Mouse (Mus musculus) T-helper 2 cell (primary cell): ENCODE measurements around the gene Retreg2.

Experiments used
- in situ Hi-C: fragments of 300-600 bp; cut with MboI, MseI; formaldehyde crosslinking; loops from one replicate; pipeline ENCODE4 v1.15.1; 2025; ENCODE audit warnings: high pct_unique_total_duplicates

Retreg2 gene

DNA sequence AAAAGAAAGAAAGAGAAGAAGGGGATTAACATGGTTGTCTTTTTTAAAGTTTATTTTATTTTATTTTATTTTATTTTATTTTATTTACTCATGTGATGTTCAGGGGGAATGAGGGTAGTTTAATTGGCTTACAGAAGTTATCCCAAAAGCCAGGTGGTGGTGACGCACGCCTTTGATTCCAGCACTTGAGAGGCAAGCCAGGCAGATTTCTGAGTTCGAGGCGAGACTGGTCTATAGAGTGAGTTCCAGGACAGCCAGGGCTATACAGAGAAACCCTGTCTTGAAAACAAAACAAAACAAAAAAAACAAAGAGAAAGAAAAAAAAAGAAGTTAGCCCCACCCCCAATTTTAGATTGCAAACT is 17.7 kb downstream of the Retreg2 start:
- in situ Hi-C loops: loop anchor here (25.0 kb wide), 1 partner anchor 573 kb away; the partner anchor contains the start of genes Bcs1l and Zfp142

DNA sequence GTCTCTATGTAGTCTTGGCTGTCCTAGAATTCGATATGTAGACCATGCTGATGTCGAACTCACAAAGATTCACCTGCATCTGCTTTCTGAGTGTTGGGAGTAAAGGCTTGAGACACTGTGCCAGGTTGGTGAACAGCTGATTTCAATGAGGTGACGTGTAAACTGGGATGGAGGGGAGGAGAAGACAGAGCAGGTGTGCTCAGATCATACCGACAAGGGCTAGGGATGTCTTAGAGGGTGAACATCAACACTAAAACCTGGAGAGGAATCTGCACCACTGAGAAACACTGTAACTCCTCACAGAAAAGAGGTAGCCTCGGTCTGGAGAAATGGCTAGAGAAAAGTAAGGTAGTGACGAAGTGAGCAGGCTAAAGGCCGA is 25.5 kb downstream of the Retreg2 start:
- in situ Hi-C loops: loop anchor here (5.0 to 25.0 kb wide), 2 partner anchors 221 to 581 kb away; partner anchors contain the start of genes Bcs1l and Zfp142

DNA sequence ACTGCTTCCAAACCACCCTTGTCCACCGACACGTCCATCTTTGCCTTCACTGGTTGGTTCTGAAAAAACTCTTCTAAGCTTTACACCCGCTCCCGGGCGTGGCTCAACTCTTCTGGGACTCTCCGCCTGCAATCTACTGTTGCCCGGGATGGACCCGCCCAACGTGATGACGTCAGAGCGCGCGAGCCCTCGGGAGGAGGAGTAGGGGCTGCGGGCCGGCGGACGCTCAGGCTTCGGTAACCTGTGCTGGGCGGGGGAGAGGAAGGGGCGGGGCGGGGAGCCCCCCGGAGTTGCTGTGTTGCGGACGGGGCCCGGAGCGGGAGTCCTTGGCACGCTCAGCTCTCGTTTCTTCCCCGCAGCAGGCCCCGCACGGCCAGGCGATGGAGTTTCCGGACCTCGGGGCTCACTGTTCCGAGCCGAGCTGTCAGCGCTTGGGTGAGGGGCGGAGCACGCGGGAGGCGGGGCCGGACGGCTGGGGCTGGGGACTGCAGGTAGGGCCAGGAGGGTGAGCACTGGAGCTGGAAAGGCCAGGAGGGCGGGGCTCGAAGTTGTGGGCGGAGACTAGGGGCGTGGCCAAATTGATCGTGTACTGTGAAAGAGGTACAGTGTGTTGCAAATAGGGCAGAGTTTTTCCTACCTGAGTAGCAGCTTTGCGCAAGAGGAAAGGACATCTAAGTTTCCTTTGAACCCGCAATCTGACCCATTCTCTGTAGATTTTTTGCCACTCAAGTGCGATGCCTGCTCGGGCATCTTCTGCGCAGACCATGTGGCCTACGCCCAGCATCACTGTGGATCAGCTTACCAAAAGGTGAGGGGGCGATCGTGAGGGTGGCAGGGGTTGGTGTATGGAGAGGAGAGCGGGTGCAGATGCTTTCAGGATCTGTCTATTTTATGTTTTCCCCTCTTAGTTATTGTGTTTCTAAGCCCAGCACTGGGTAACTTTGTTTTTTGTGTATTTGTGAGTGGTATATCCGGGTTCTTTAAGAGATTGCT is 26.2 kb downstream of the Retreg2 start, which contains the start of gene Zfand2b:
Gene Zfand2b, plus strand, starts transcription at position 175 of the 993 bp plus-strand sequence.
- in situ Hi-C loops: loop anchor here (5.0 to 25.0 kb wide), 2 partner anchors 221 to 581 kb away; partner anchors contain the start of genes Bcs1l and Zfp142

DNA sequence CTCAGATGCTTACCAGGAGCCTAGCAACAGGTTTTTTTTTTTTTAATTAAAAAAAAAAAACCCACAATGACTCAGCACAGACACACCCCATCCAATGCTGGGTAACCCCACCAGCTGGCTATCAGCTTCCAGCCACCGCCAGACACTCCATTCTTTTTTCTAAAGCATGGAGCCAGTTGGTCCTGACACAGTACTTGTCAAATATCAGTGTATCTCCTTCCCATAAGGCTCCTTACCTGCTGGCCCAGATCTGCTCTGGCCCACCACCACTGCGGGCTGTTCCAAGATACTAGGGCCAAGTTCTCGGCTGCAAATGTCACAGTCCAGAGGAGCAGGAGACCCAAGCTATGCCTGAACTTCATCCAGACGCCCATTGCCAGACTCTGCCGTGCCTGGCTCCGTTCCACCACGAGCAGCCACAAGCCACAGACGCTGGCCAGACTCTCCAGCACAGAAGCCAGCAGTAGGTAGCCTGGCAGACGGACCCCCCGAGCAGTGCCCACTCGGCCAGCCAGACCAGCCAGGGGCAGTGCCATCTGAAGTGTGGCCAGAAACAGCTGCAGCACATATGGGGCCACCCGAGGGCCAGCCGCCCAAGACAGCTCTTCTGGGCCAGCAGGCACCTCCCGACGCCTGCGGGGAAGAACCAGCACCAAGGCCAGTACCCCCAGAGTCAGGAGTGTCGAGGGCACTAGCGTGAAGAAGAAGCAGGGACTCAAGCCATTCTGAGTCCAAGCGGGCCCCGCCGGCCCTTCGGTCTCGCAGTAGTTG is 36.9 kb downstream of the Retreg2 start:
- in situ Hi-C loops: no loop called here

DNA sequence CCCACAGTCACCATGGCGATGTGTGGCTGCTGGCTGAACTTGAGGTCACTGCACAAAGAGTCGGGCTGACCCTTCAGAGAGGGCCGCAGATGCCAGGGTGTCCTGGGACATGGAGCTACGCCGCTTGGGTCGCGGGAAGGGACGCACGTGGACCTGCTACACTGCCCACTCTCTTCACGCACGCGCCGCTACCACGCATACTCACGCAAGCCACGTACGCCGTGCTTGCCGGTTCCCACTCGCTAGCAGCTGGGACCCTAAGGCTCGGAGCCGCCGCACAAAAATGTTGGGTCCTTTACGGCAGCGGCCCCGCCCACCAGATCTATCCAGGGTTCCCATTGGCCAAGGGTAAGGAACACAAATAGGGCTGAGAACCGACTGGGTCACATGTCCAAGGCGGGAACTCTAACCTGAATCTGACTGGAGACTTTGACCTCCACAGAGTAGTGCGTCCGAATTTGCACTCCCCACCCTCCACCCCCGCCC is 37.6 kb downstream of the Retreg2 start, which contains the start of gene Abcb6:
Gene Abcb6, minus strand, starts transcription at position 288 of the 486 bp plus-strand sequence.
- in situ Hi-C loops: no loop called here

DNA sequence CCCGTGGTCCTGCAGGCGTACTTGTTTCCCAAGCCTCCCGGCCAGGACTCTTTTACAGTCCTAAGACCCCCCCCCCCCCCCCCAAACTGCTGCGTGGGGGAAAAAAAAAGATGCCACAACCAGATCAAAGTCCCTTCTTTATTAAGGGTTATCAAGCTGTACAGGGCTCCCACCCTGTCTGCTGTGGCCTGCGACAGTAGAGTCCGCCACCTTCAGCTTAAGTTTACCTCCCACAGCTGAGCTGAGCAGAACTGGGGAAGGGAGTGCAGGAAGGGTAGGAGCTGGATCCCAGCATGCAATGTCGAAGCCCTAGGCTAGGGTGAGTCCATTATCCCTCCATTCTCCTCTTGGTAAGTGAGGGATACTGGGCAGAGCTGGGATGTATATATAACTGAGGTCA is 38.2 kb downstream of the Retreg2 start:
- in situ Hi-C loops: no loop called here

DNA sequence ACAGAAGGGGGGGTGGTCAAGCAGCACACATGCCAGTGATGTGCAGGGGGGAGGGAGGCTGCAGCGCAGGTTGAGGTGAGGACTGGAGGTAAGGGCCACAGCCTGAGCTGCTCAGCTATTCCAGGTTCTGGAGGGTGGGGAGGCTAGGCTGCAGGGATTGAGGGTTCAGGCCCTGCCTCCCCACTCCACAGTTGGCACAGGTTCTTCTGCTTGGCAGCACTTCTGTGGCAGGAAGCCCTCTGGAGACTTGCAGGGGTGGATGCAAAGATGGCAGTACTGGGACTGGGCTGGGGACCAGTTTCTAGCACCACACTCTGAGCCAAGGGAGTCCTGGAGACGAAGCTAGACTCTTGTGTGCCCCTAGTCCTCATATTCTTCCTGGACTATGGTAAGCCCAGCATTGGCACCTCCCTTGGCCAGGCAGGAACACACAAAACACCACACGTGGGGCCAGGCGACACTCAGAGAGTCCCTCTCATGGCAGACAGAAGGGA is 38.8 kb downstream of the Retreg2 start:
- in situ Hi-C loops: no loop called here

DNA sequence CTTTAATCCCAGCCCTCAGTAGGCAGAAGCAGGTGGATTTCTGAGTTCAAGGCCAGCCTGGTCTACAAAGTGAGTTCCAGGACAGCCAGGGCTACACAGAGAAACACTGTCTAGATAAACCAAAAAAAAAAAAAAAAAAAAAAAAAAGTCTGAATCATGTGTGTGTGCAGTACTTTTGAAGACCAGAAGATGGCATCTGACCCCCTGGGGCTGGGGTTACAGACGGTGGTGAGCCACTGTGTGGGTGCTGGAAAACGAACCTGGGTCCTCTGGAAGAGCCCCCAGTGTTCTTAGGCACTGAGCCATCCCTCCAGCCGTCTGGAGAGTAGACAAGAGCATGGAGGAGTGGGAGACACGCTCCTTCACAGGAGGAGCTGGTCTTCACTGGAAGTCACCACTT is 39.6 kb downstream of the Retreg2 start:
- in situ Hi-C loops: no loop called here

DNA sequence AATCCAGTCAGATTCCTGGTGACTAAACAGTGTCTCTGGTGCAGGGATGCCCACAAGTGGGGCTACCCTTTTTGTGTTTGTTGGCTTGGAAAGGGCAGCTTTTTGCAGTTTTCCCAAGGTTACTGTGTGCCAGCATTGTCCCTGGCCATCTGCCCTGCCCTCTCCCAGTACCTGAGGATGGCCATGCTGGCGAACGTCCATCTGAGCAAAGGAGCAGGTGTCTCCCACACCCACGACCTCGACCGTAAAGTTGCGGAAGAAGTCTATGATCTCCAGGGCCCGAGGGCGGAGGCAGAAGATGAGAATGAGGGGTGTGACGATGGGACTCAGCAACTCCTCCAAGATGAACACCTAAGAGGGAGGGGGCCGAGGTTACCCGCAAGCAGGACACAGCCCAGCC is 42.9 kb downstream of the Retreg2 start:
- in situ Hi-C loops: no loop called here

DNA sequence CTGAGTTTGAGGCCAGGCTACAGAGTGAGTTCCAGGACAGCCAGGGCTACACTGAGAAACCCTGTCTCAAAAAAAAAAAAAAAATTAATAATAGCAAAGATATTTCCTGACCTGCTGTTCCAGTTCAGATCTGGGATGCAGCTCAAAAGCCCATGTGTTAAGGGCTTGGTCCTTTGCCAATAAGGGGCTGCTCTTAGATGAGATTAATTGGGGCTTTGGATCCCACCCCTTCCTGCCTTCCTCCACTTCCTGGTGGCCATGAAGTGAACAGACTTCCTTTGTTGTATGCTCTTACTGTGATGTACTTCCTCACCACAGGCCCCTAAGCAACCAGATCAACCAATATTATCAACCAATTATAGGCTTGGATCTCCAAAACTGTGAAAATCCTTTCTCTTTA is 44.5 kb downstream of the Retreg2 start:
- in situ Hi-C loops: no loop called here

DNA sequence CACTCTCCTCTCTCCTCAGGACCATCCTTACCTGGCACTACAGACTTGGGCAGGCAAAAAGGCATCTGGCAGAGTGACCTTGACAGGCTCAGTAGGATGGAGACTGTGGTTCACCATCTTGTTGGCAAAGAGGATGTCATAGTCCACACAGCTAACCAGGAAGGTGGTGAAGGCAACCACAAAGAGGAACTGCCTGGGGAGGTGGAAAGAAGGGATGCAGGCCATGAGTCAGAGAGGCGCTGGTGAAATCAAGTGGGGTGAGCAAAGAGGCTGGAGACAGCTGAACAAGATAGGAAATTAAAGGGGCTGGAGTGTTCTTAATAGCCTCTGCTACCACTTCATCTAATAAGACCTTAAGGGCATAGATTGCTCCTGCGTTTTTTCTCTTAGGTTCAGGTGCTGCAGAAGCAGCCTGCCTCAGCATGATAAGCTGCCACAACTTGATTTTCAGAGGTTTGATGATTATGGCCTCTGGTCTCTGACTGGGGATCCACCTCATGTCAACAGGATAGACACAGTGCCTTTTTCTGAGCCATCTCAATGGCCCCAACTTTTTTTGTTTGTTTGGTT is 45.4 kb downstream of the Retreg2 start:
- in situ Hi-C loops: no loop called here

DNA sequence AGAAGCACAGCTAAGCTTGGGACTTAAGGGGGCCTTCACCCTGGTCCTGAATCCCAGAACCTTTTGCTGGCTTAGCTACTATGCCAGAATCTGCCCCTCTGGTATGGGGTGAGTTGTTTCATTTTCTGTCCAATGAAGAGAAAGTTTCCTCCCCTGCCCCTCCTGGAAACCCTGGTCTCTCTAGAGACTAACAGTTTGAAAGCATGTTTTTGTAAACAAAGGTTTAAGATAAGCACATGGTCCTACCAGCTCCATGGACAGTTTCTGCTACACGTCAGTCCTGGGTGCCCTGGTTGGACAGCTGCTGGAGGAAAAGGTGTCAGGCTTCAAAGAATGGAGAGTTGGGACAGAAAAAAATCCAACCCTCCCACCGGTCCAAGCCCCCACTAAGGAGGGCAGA is 48.0 kb downstream of the Retreg2 start:
- in situ Hi-C loops: loop anchor here (5.0 to 10.0 kb wide), 2 partner anchors 48 to 124 kb away; partner anchors contain the start of genes Cnppd1, Dnpep and Retreg2

DNA sequence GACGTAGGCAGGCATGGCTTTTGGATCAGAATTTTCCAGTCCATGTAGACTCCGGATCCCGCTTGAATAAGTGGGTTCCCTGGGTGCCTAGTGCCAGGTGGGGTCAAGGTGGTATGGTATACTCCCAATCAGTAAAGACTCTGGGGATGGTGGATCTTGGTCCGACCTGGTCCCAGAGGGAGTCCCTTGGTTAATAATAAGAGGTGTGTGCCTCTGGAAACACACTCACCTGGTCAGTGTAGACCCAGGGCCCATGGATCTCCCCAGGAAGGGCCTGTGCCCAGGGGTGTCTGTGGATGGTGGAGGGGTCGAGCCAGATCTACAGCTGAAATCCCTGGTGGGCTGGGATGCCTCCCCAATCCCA is 48.7 kb downstream of the Retreg2 start:
- in situ Hi-C loops: loop anchor here (5.0 to 10.0 kb wide), 2 partner anchors 49 to 124 kb away; partner anchors contain the start of genes Cnppd1, Dnpep and Retreg2

DNA sequence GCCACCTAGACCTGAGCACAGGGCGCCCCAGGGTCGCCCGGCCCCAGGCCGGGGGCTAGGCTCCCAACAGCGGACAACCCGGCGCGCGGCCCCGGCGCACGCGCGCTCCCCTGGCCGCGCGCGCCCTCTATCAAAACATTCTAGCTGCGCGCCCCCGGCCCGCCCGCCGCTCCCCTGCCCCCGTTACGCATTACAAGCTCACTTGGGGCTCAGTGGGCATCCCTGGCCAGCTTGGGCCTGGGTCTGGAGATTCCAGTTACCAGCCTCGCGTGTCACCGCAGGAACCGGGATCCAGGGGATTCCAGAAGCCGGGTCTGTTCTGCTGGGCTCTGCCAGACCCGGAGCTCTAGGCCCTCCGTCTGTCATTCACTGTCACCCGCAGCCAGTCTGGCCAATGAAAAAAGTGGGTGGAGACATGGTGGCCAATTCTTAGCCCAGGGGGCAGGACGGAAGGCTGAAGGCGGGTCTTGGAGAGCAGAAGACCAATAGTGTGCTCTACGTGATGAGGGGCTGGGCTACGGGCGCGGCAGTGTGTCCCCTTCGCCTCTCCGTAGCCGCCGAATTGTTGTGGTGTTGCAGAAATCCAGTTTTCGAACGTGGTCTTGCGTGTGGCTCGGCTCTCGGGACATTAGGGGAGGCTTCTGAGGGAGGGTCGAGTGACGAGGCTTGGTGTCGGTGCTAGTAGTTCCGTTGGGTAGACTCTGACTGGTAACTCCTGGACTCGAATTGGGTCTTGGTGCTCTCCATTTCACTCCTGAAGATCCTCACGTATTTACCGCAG is 49.2 kb downstream of the Retreg2 start, which contains the start of the genes Ankzf1 and Atg9a:
Gene Ankzf1, plus strand, starts transcription at position 530 of the 781 bp plus-strand sequence.
Gene Atg9a, minus strand, starts transcription at position 575 of the 781 bp plus-strand sequence.
- in situ Hi-C loops: loop anchor here (5.0 to 10.0 kb wide), 2 partner anchors 50 to 123 kb away; partner anchors contain the start of genes Cnppd1, Dnpep and Retreg2

DNA sequence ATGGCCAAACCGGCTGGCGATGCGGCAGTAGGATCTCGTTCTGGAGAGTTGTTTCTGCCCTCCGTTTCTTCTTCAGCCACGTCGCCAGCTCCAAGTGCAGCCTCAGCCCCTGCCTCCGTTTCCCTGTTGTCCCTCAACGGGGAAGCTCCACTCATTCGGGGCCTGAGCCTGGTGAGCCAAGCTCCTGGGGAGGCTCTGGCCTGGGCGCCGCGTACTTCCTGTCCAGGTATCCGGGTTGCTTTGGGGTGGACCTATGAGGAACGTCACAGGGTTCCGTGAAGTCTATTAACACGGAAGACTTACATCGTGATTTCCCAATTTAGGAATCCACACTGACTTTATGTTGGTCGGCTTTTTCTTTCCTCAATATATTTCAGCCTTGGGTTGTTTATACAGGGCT is 49.9 kb downstream of the Retreg2 start:
- in situ Hi-C loops: loop anchor here (5.0 to 10.0 kb wide), 2 partner anchors 50 to 122 kb away; partner anchors contain the start of genes Cnppd1, Dnpep and Retreg2
